Mouse (Mus musculus): ENCODE measurements around the gene Dkk2.

Gene Dkk2

GRCm38 (mm10) chr3:132122581-132122980 is 37.5 kb downstream of the Dkk2 start:
- DNase-seq (ENCODE audit: low read depth, low spot score) = no peak

DNA sequence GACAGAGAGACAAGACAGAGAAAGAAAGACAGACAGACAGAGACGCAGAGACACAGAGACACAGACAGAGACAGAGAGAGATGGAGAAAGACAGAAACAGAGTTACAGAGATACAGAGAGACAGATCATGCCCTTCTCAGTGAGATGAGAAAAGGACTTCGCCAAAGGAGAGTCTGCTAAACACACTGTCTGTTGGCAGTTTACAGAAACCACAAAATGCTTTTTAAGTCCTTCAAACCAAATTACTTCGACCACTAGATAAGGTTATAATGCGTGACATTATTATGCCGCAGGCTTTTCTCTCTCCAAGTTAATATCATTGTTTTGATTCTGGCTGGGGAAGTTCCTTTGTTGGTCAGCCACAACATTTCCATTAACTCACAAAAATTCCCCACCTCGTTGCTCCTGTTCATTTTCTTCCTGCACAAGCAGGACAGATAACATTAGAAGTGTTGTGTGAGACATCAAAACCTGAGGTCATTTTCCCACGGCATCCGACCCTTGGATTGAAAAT is 40.2 kb downstream of the Dkk2 start:
- DNase-seq (ENCODE audit: low read depth, low spot score) = no peak

GRCm38 (mm10) chr3:132129730-132130274 is 44.7 kb downstream of the Dkk2 start:
- DNase-seq (ENCODE audit: low read depth, low spot score) = no peak

DNA sequence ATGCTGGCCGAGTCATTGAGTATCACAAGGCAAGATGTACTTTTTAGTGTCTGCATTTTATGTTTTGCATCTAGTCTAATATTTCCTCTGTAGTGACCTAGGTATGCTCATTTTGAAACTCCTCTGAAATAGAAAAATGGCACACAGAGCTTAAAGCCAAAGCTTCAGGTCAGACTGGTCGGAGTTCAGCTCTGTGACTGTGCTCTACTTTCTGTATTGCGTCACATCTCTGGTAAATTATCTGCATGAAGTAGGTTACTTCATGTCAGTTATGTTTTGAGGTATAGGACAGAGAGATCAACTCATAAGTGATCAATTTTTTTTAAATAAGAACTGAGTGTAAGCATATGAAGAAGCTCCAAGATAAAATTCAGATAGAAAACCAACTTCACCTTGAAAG is 45.7 kb downstream of the Dkk2 start:
- no peak for DNase-seq (ENCODE audit: low read depth, low spot score)

GRCm38 (mm10) chr3:132131939-132132338 is 46.8 kb downstream of the Dkk2 start:
- no peak for DNase-seq (ENCODE audit: low read depth, low spot score)

DNA sequence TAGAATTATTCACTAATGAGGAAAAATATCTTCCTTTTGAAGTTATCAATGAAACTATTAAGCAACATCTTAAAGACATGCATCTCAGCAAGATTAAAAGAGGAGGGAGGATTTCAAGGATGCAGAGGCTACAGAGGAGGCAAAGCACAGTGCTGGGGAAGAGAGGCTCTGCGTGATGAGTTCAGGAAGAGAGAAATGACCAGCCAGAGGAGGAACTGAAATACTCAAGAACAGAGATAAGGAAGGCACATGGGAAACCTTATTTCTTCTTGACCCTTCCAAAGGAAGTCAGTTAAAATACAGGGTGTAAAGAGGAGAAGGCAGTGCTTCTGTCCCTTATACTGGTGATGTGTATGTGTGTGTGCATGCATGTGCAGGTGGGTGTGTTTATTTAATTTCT is 49.4 kb downstream of the Dkk2 start:
- DNase-seq (ENCODE audit: low read depth, low spot score) = no peak

GRCm38 (mm10) chr3:132137802-132138378 is 52.8 kb downstream of the Dkk2 start:
- DNase-seq (ENCODE audit: low read depth, low spot score) = no peak

GRCm38 (mm10) chr3:132141031-132141430 is 55.9 kb downstream of the Dkk2 start:
- no peak for DNase-seq (ENCODE audit: low read depth, low spot score)

DNA sequence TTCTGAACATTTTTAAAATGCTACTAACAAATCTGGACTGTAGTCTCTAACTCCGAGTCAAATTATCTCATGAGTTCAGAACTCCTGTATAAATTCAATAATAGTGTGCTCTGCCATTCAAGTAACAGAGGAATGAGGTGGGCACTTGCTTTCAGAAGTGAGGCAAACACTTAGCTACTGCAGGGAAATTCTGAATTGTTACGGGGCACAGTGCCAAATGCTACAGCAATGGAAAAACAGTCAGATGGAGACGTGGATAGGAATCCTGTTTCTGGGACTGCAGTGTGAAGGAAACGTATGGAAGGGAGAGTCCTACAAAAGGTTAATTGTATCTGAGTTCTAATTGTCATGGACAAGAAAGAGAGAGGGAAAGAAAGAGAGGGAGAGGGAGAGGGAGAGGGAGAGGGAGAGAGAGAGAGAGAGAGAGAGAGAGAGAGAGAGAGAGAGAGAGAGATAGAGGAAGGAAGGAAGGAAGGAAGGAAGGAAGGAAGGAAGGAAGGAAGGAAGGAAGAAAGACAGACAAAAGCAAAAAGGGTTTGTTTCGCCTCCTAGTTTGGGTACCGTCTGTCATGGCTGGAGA is 64.4 kb downstream of the Dkk2 start:
- DNase-seq (ENCODE audit: low read depth, low spot score) = no peak

DNA sequence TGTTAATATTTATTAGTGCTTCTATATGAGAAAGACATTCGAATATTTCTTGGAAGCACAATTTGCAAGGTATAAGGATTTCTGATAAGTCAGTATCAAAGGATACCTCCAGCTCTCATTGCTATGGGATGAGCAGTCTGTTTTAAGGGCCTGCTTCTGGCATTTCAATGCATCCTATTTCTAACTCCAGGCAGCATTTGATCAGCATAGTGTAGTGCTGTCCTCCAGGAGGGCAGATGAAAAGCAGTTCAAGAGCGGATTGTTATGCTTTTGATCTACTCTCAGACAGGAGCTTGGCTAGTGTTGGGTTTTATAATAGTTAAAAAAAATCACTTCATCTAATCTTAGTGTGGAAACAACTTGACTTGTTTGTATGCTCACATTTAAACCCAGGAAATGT is 73.7 kb downstream of the Dkk2 start:
- no peak for DNase-seq (ENCODE audit: low read depth, low spot score)

DNA sequence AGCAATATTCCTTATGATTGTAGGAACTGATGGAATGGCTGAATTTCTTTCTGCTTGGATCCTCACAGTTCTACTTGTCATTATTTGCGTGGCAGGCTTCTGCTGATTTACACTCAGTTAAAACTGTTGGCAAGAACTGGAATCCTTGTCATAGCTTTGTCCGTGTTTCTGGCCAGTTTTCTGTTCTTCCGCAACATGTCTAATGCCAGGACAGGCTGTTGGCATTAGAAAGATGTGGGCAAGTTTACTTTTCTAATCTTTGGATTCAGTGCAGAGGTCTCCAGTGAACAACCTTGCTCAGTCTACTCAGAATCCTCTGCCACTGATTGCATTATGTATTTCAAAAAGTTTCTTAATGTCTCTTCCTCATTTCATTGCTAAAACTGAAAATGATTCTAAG is 83.8 kb downstream of the Dkk2 start:
- no peak for DNase-seq (ENCODE audit: low read depth, low spot score)

- DNase-seq (ENCODE audit: low read depth, low spot score) = no peak
Measured at GRCm38 (mm10) chr3:132186888-132187552, 101.9 kb downstream of the Dkk2 start.

GRCm38 (mm10) chr3:132201950-132202349 is 116.9 kb downstream of the Dkk2 start:
- DNase-seq (ENCODE audit: low read depth, low spot score) = no peak

GRCm38 (mm10) chr3:132202665-132203064 is 117.6 kb downstream of the Dkk2 start:
- no peak for DNase-seq (ENCODE audit: low read depth, low spot score)

- DNase-seq (ENCODE audit: low read depth, low spot score) = peak; percentile 16
Measured at GRCm38 (mm10) chr3:132207469-132207868, 122.4 kb downstream of the Dkk2 start.

DNA sequence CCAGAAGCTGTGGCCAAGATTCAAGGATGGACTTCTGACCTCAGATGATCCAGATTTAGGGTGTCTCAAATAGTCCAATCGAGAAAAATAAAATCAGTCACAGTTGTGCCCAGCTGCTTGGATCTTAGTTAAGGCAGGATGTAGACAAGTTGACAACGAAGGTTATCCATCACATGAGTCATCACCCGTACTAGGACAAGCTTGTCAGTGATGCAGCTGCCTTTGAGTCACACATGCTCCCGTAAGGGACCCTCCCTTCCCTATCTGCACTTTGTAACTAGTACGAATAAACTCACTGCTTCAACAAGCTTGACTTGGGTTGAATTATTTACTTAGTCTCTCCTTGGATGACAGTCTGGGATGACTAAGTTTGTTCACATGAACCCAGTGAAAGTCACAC is 126.2 kb downstream of the Dkk2 start:
- DNase-seq (ENCODE audit: low read depth, low spot score) = no peak

DNA sequence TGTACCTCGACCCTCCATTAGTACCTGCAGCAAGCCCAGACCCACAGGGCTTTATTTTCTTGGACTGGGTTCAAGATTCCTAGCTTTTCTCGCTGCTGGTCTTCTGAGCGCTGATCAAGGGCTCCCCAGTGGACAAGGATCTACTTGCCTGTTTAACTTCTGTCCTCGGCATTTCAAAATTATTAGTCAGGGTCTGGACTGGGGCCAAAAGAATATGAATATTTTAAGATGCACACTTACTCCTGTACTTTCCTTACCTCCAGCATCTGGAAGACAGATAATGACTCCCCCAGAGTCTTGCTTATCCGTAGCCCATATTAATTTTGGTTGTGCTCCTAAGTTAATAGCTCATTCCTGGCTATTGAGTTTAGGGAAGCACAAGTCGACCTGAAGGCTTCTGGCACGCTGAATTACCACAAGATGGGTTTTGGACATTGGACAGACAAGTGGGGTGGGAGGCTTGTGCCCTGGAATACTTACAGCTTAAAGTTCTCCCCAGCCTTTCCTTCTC is 134.9 kb downstream of the Dkk2 start:
- DNase-seq (ENCODE audit: low read depth, low spot score) = no peak

GRCm38 (mm10) chr3:132227622-132228021 is 142.5 kb downstream of the Dkk2 start:
- DNase-seq (ENCODE audit: low read depth, low spot score) = no peak

Data from WW6 (cell line).